In the genomic region with DNA sequence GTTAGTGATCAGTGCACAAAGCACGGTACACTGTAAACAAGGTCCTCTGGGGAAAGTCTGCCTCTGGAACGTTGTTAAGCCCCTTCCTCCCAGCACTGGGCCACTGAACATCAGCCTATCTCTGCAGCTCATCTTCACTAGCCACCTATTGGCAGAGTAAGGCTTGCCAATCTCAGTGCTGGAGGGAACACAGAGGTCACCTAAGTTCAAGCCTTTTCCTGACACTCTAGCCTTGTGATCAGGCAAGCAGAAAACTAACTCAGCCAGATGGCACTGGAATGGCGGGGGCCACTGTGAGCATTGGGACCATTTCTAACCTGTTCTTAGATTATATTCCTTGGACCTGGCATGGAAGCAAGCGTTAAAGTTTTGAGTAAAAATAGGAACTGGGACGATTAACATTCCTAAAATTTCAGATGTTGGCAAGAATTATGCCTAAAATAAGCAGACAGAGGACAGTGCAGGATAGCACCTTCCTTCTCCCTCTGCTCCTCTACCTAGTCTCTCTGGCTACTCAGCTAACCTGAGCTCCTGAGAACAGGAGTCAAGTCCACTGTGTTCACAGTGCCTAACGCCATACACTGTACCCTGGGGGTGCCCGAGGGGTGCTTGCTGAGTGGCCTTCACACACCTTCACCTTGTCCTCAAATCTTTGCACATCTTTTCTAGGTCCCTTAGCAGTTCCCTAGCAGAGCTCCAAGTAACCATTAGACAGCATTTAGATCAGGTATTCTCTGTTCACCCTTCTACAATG, we compare ENCODE assay signal across 12 mouse cellular contexts. TPM values are rescaled to one million over a fixed set of nuclear protein-coding genes. Genes with fewer than 3 reads are reported as not detected.
DNase-seq lines count a peak whose midpoint lies in the region; ATAC-seq and TF ChIP-seq lines count a peak whose summit lies in the region.
"Had no signal": no experiment of that assay in that cellular context is flagged by ENCODE, and none has a peak within 500 bp of the region (broad histone marks: within the 10 kb centered on the region; RNA-seq: fewer than 3 reads in every experiment).

No protein-coding gene starts in this region.

- H3K27ac ChIP-seq in gastrocnemius, adult 2 months = peak overlapping the region; percentile 91
- H3K27ac ChIP-seq in kidney, postnatal 0 days = peak overlapping the region; percentile 64
- no peak overlapping the region for H3K27ac ChIP-seq in stomach, postnatal 0 days (replicated peaks)
- no peak overlapping the region for H3K27ac ChIP-seq in intestine, embryonic 16.5 days (ENCODE audit: low read length)
- H3K27ac ChIP-seq: embryonic facial prominence, embryonic 13.5 days; limb, embryonic 13.5 days had no signal

- H3K27me3 ChIP-seq in kidney, postnatal 0 days (ENCODE audit: insufficient read depth, low read length) = no peaks in the 10 kb centered on the region
- no peaks in the 10 kb centered on the region for H3K27me3 ChIP-seq in stomach, postnatal 0 days (ENCODE audit: control insufficient read depth, insufficient read depth, low read length)
- H3K27me3 ChIP-seq in intestine, embryonic 16.5 days (replicated peaks; ENCODE audit: control insufficient read depth, insufficient read depth, low read length) = no peaks in the 10 kb centered on the region
- H3K27me3 ChIP-seq: embryonic facial prominence, embryonic 13.5 days; limb, embryonic 13.5 days had no signal

- no peak overlapping the region for H3K9ac ChIP-seq in kidney, postnatal 0 days (ENCODE audit: low read depth, low read length)
- H3K9ac ChIP-seq in stomach, postnatal 0 days (ENCODE audit: low read length) = no peak overlapping the region
- no peak overlapping the region for H3K9ac ChIP-seq in intestine, embryonic 16.5 days (ENCODE audit: low read depth, low read length)
- H3K9ac ChIP-seq: embryonic facial prominence, embryonic 13.5 days; forebrain, postnatal 0 days; limb, embryonic 13.5 days had no signal

- no peaks in the 10 kb centered on the region for H3K9me3 ChIP-seq in kidney, postnatal 0 days (replicated peaks; ENCODE audit: low read length)
- H3K9me3 ChIP-seq in stomach, postnatal 0 days (ENCODE audit: control insufficient read depth, low read length) = no peaks in the 10 kb centered on the region
- no peaks in the 10 kb centered on the region for H3K9me3 ChIP-seq in intestine, embryonic 16.5 days (ENCODE audit: control insufficient read depth, low read length)
- H3K9me3 ChIP-seq: embryonic facial prominence, embryonic 13.5 days; limb, embryonic 13.5 days had no signal

- peaks cover 39% of the 10 kb centered on the region for H3K4me1 ChIP-seq in kidney, postnatal 0 days (replicated peaks; ENCODE audit: insufficient read depth, low read length)
- H3K4me1 ChIP-seq in stomach, postnatal 0 days (replicated peaks; ENCODE audit: control insufficient read depth, insufficient read depth) = 0 out of 2 replicates have a peak, but pooled peaks cover 4% of the 10 kb centered on the region
- peaks cover 7% of the 10 kb centered on the region; the same call in 1 of the 2 replicates for H3K4me1 ChIP-seq in intestine, embryonic 16.5 days (ENCODE audit: control insufficient read depth, insufficient read depth, low read length)

- TF ChIP-seq CTCF in gastrocnemius, adult 2 months (IDR thresholded peaks at IDR 0.05) = peak; percentile 10; the same call in 1 of the 2 replicates
- 0 out of 2 replicates have a peak, but pooled peaks have one; percentile 3 for TF ChIP-seq CTCF in kidney, postnatal 0 days (IDR thresholded peaks at IDR 0.05; ENCODE audit: low read depth)
- TF ChIP-seq CTCF in stomach, postnatal 0 days (IDR thresholded peaks at IDR 0.05; ENCODE audit: low read depth) = no peak

- no peaks in the 10 kb centered on the region for H3K36me3 ChIP-seq in kidney, postnatal 0 days (ENCODE audit: insufficient read depth, low read length)
- H3K36me3 ChIP-seq in stomach, postnatal 0 days (ENCODE audit: control insufficient read depth, insufficient read depth, low read length) = no peaks in the 10 kb centered on the region
- H3K36me3 ChIP-seq in intestine, embryonic 16.5 days (ENCODE audit: control insufficient read depth, insufficient read depth, low read length) = no peaks in the 10 kb centered on the region
- H3K36me3 ChIP-seq: embryonic facial prominence, embryonic 13.5 days; limb, embryonic 13.5 days had no signal

- intact Hi-C loops in gastrocnemius, adult 2 months (cut with DNase I) = no loop called here

- no peak overlapping the region; the same call in 1 of the 2 replicates for H3K4me3 ChIP-seq in gastrocnemius, adult 2 months
- no peak overlapping the region for H3K4me3 ChIP-seq in kidney, postnatal 0 days (replicated peaks; ENCODE audit: low read depth, low read length)
- no peak overlapping the region for H3K4me3 ChIP-seq in stomach, postnatal 0 days (ENCODE audit: low read depth, low read length)
- no peak overlapping the region for H3K4me3 ChIP-seq in intestine, embryonic 16.5 days (ENCODE audit: low read length)
- H3K4me3 ChIP-seq: embryonic facial prominence, embryonic 13.5 days; limb, embryonic 13.5 days; myocyte had no signal

- no peak overlapping the region for H3K4me2 ChIP-seq in kidney, postnatal 0 days (ENCODE audit: low read length)
- H3K4me2 ChIP-seq in stomach, postnatal 0 days (replicated peaks; ENCODE audit: low read depth) = no peak overlapping the region
- H3K4me2 ChIP-seq in intestine, embryonic 16.5 days (ENCODE audit: low read depth, low read length) = no peak overlapping the region
- H3K4me2 ChIP-seq: embryonic facial prominence, embryonic 13.5 days; limb, embryonic 13.5 days had no signal

- DNase-seq in gastrocnemius, adult 2 months = peak; percentile 58
- DNase-seq in gastrocnemius, postnatal 4 days (ENCODE audit: low spot score in 2 of 2) = no peak
- peak; percentile 14 for DNase-seq in right cerebral cortex, postnatal 14 days
- DNase-seq in right cerebral cortex, postnatal 4 days = no peak
- peak; percentile 19 for DNase-seq in kidney, postnatal 0 days (ENCODE audit: low spot score)
- DNase-seq in stomach, postnatal 0 days (ENCODE audit: low spot score) = no peak
- DNase-seq: forebrain, postnatal 0 days; lung, postnatal 14 days had no signal

- peak; percentile 58 for ATAC-seq in kidney, postnatal 0 days (replicated peaks; ENCODE audit: low FRiP score, low read depth)
- ATAC-seq in stomach, postnatal 0 days (ENCODE audit: low FRiP score, low TSS enrichment) = no peak
- ATAC-seq in intestine, embryonic 16.5 days = no peak
- ATAC-seq: forebrain, postnatal 0 days had no signal

- TF ChIP-seq EP300 in stomach, postnatal 0 days (optimal IDR thresholded peaks at IDR 0.05) = no peak

- WGBS in kidney, postnatal 0 days = 47% methylated on average over 7 of the region's 7 CpGs
- WGBS in stomach, postnatal 0 days = 67% methylated on average over 7 of the region's 7 CpGs
- 60% methylated on average over 7 of the region's 7 CpGs for WGBS in intestine, embryonic 16.5 days

RNA-seq across cellular contexts. Expression of gene Kif16b, which starts 18.3 kb away (rescaled TPM):
- 10 to 100 TPM; 35.4 to 39.1 TPM for total RNA-seq in gastrocnemius, adult 2 months (2021)
- 10 to 100 TPM; 18.1 to 19.4 TPM for total RNA-seq in gastrocnemius, postnatal 4 days (2021)
- polyA plus RNA-seq in kidney, postnatal 0 days (2015; fragmentation: Nextera tagmentation; extraction: Ambion mirVana) = 18.9 and 21.8 TPM in 2 replicates
- polyA plus RNA-seq in stomach, postnatal 0 days (2015; fragmentation: Nextera tagmentation; extraction: Ambion mirVana) = 8.0 and 9.0 TPM in 2 replicates
- 11.1 and 11.5 TPM in 2 replicates for polyA plus RNA-seq in intestine, embryonic 16.5 days (2015; fragmentation: Nextera tagmentation; extraction: Ambion mirVana)

Comparison
In these comparisons a context has a peak if more than half of its experiments do, and no peak if none do; other contexts are left out.
1. DNase-seq: peak in gastrocnemius, adult 2 months (single experiment), right cerebral cortex, postnatal 14 days (single experiment) and kidney, postnatal 0 days (single experiment); none in gastrocnemius, postnatal 4 days (0 of 2), right cerebral cortex, postnatal 4 days (single experiment) and stomach, postnatal 0 days (single experiment).
2. H3K27ac ChIP-seq: peak in gastrocnemius, adult 2 months (single experiment) and kidney, postnatal 0 days (single experiment); none in stomach, postnatal 0 days (single experiment) and intestine, embryonic 16.5 days (single experiment).